Mouse (Mus musculus): ENCODE measurements around the gene Polr2l. TPM values are rescaled to one million over a fixed set of nuclear protein-coding genes. Genes with fewer than 3 reads are reported as not detected.

Polr2l gene
- polyA plus RNA-seq, 2 experiments: 32.1 to 61.0 TPM

- Histone ChIP-seq H3K27ac (replicated peaks; ENCODE audit: low read depth, low read length) (no peak overlapping the region), H3K4me1 (ENCODE audit: control insufficient read depth, insufficient read depth, low read length) (peaks cover 21% of the 10 kb centered on the region), H3K4me3 (replicated peaks; ENCODE audit: low read length) (peak overlapping the region; percentile 45), H3K9ac (ENCODE audit: low read depth, low read length, severe bottlenecking) (peak overlapping the region; percentile 57), H3K9me3 (ENCODE audit: control insufficient read depth, low read length) (no peaks in the 10 kb centered on the region), H3K36me3 (ENCODE audit: control insufficient read depth, insufficient read depth, low read length) (peaks cover 23% of the 10 kb centered on the region), H3K27me3 (ENCODE audit: control insufficient read depth, insufficient read depth, low read length) (no peaks in the 10 kb centered on the region), H3K4me2 (replicated peaks; ENCODE audit: low read depth, low read length, severe bottlenecking) (peak overlapping the region; percentile 81)
- DNase-seq (ENCODE audit: low spot score) (no peak), ATAC-seq (ENCODE audit: low FRiP score, low read depth) (no peak)
- 15% methylated on average over 12 of the region's 12 CpGs for WGBS
- TF ChIP-seq POLR2A (IDR thresholded peaks at IDR 0.05; ENCODE audit: borderline replicate concordance, extremely low read depth, insufficient read depth, insufficient read length): no peak
Measured at GRCm38 (mm10) chr7:141443081-141443821, 31.7 kb downstream of the Polr2l start.

- TF ChIP-seq POLR2A (IDR thresholded peaks at IDR 0.05; ENCODE audit: borderline replicate concordance, extremely low read depth, insufficient read depth, insufficient read length): no peak
- Histone ChIP-seq H3K4me2 (replicated peaks; ENCODE audit: low read depth, low read length, severe bottlenecking) (peak overlapping the region; percentile 81; the same call in 1 of the 2 replicates), H3K4me3 (replicated peaks; ENCODE audit: low read length) (peak overlapping the region; percentile 45; the same call in 1 of the 2 replicates), H3K9me3 (ENCODE audit: control insufficient read depth, low read length) (no peaks in the 10 kb centered on the region), H3K36me3 (ENCODE audit: control insufficient read depth, insufficient read depth, low read length) (peaks cover 23% of the 10 kb centered on the region), H3K27me3 (ENCODE audit: control insufficient read depth, insufficient read depth, low read length) (no peaks in the 10 kb centered on the region), H3K27ac (replicated peaks; ENCODE audit: low read depth, low read length) (no peak overlapping the region), H3K9ac (ENCODE audit: low read depth, low read length, severe bottlenecking) (peak overlapping the region; percentile 57; the same call in 1 of the 2 replicates), H3K4me1 (ENCODE audit: control insufficient read depth, insufficient read depth, low read length) (peaks cover 19% of the 10 kb centered on the region)
- 87% methylated on average over 13 of the region's 13 CpGs for WGBS
- ATAC-seq (ENCODE audit: low FRiP score, low read depth): no peak
- no peak for DNase-seq (ENCODE audit: low spot score)
Measured at GRCm38 (mm10) chr7:141442199-141442598, 32.7 kb downstream of the Polr2l start.

GRCm38 (mm10) chr7:141441460-141441859 lies 33.5 kb downstream of the Polr2l start:
- no peaks in the 10 kb centered on the region for H3K9me3 ChIP-seq (ENCODE audit: control insufficient read depth, low read length)
- H3K9ac ChIP-seq (ENCODE audit: low read depth, low read length, severe bottlenecking): no peak overlapping the region
- ATAC-seq (ENCODE audit: low FRiP score, low read depth) (no peak), DNase-seq (ENCODE audit: low spot score) (no peak)
- 91% methylated on average over 9 of the region's 9 CpGs for WGBS
- H3K27me3 ChIP-seq (ENCODE audit: control insufficient read depth, insufficient read depth, low read length): no peaks in the 10 kb centered on the region
- H3K36me3 ChIP-seq (ENCODE audit: control insufficient read depth, insufficient read depth, low read length): peaks cover 23% of the 10 kb centered on the region
- TF ChIP-seq POLR2A (IDR thresholded peaks at IDR 0.05; ENCODE audit: borderline replicate concordance, extremely low read depth, insufficient read depth, insufficient read length): no peak
- H3K27ac ChIP-seq (replicated peaks; ENCODE audit: low read depth, low read length): no peak overlapping the region
- H3K4me3 ChIP-seq (replicated peaks; ENCODE audit: low read length): no peak overlapping the region
- H3K4me1 ChIP-seq (ENCODE audit: control insufficient read depth, insufficient read depth, low read length): peaks cover 25% of the 10 kb centered on the region
- H3K4me2 ChIP-seq (replicated peaks; ENCODE audit: low read depth, low read length, severe bottlenecking): no peak overlapping the region

GRCm38 (mm10) chr7:141440613-141441012 lies 34.3 kb downstream of the Polr2l start:
- WGBS: 28% methylated on average over 6 of the region's 6 CpGs
- peaks cover 23% of the 10 kb centered on the region for H3K36me3 ChIP-seq (ENCODE audit: control insufficient read depth, insufficient read depth, low read length)
- no peak for TF ChIP-seq POLR2A (IDR thresholded peaks at IDR 0.05; ENCODE audit: borderline replicate concordance, extremely low read depth, insufficient read depth, insufficient read length)
- ATAC-seq (ENCODE audit: low FRiP score, low read depth) (no peak), DNase-seq (ENCODE audit: low spot score) (peak; percentile 47)
- peaks cover 31% of the 10 kb centered on the region for H3K4me1 ChIP-seq (ENCODE audit: control insufficient read depth, insufficient read depth, low read length)
- no peak overlapping the region for H3K9ac ChIP-seq (ENCODE audit: low read depth, low read length, severe bottlenecking)
- H3K4me3 ChIP-seq (replicated peaks; ENCODE audit: low read length): no peak overlapping the region
- H3K4me2 ChIP-seq (replicated peaks; ENCODE audit: low read depth, low read length, severe bottlenecking): no peak overlapping the region
- no peaks in the 10 kb centered on the region for H3K9me3 ChIP-seq (ENCODE audit: control insufficient read depth, low read length)
- H3K27ac ChIP-seq (replicated peaks; ENCODE audit: low read depth, low read length): no peak overlapping the region
- H3K27me3 ChIP-seq (ENCODE audit: control insufficient read depth, insufficient read depth, low read length): no peaks in the 10 kb centered on the region

- ATAC-seq (ENCODE audit: low FRiP score, low read depth) (no peak), DNase-seq (ENCODE audit: low spot score) (no peak)
- WGBS: 93% methylated on average over 11 of the region's 11 CpGs
- Histone ChIP-seq H3K9ac (ENCODE audit: low read depth, low read length, severe bottlenecking) (no peak overlapping the region), H3K36me3 (ENCODE audit: control insufficient read depth, insufficient read depth, low read length) (peaks cover 23% of the 10 kb centered on the region), H3K9me3 (ENCODE audit: control insufficient read depth, low read length) (no peaks in the 10 kb centered on the region), H3K27me3 (ENCODE audit: control insufficient read depth, insufficient read depth, low read length) (no peaks in the 10 kb centered on the region), H3K4me3 (replicated peaks; ENCODE audit: low read length) (no peak overlapping the region), H3K4me2 (replicated peaks; ENCODE audit: low read depth, low read length, severe bottlenecking) (no peak overlapping the region), H3K4me1 (ENCODE audit: control insufficient read depth, insufficient read depth, low read length) (peaks cover 34% of the 10 kb centered on the region), H3K27ac (replicated peaks; ENCODE audit: low read depth, low read length) (no peak overlapping the region)
- TF ChIP-seq POLR2A (IDR thresholded peaks at IDR 0.05; ENCODE audit: borderline replicate concordance, extremely low read depth, insufficient read depth, insufficient read length): no peak
Measured at GRCm38 (mm10) chr7:141439811-141440210, 35.1 kb downstream of the Polr2l start.
